Mouse (Mus musculus) limb, embryonic 14.5 days (tissue): ENCODE data around the gene Eepd1. TPM values are rescaled to one million over a fixed set of nuclear protein-coding genes. Genes with fewer than 3 reads are reported as not detected.

Source experiments
- ATAC-seq: fragments of 200-750 bp; cut with Nextera tagmentation; 2 replicates; pipeline ENCODE4 v1.8.0; 2017; ENCODE audit warnings: low read depth, moderate number of reproducible peaks, moderate TSS enrichment; ENCODE audit not compliant: low FRiP score
- DNase-seq: peaks from one replicate; pipeline ENCODE4 v3.0.0-alpha.2; 2015; ENCODE audit warnings: low spot score
- H3K27ac ChIP-seq: fragments of 300-500 bp; sonication (generic); replicated peaks from 2 replicates; pipeline ENCODE4 v1.5.1; 2014; ENCODE audit warnings: low read depth, mild to moderate bottlenecking, low read length, moderate library complexity, mixed read lengths
- H3K27me3 ChIP-seq: fragments of 300-500 bp; sonication (generic); 2 replicates; pipeline ENCODE4 v1.6.1; 2014; ENCODE audit warnings: low read length, mixed read lengths; ENCODE audit not compliant: control insufficient read depth, insufficient read depth
- H3K36me3 ChIP-seq: fragments of 300-500 bp; sonication (generic); 2 replicates; pipeline ENCODE4 v1.6.1; 2014; ENCODE audit warnings: mild to moderate bottlenecking, low read length, moderate library complexity, mixed read lengths; ENCODE audit not compliant: control insufficient read depth, insufficient read depth
- H3K4me1 ChIP-seq: fragments of 300-500 bp; sonication (generic); 2 replicates; pipeline ENCODE4 v1.6.1; 2014; ENCODE audit warnings: antibody characterized with exemption, low read length, mixed read lengths; ENCODE audit not compliant: control insufficient read depth, insufficient read depth
- H3K4me2 ChIP-seq: fragments of 300-500 bp; sonication (generic); replicated peaks from 2 replicates; pipeline ENCODE4 v1.6.1; 2014; ENCODE audit warnings: low read depth, mild to moderate bottlenecking, low read length, moderate library complexity; ENCODE audit not compliant: severe bottlenecking
- H3K4me3 ChIP-seq: fragments of 300-500 bp; sonication (generic); replicated peaks from 2 replicates; pipeline ENCODE4 v1.5.1; 2014; ENCODE audit warnings: low read length
- H3K9ac ChIP-seq: fragments of 300-500 bp; sonication (generic); 2 replicates; pipeline ENCODE4 v1.6.1; 2014; ENCODE audit warnings: mild to moderate bottlenecking, low read depth, low read length, moderate library complexity; ENCODE audit not compliant: severe bottlenecking
- H3K9me3 ChIP-seq: fragments of 300-500 bp; sonication (generic); 2 replicates; pipeline ENCODE4 v1.6.1; 2016; ENCODE audit warnings: low read length; ENCODE audit not compliant: control insufficient read depth
- POLR2A ChIP-seq: fragments of 200-500 bp; IDR thresholded peaks from 2 replicates; pipeline ENCODE4 v1.8.0; 2012; ENCODE audit warnings: inconsistent platforms, mild to moderate bottlenecking, moderate library complexity, borderline replicate concordance; ENCODE audit not compliant: insufficient read depth, insufficient read length; ENCODE audit errors: extremely low read depth
- WGBS: fragments of 180-500 bp; shearing (Covaris S2); extraction: QIAGEN DNeasy Blood & Tissue Kit; methylation state at CpG from one replicate; pipeline ENCODE4 v1.1.7; 2014; 5-methylcytosine and 5-hydroxymethylcytosine counted together
- polyA plus RNA-seq, 2 experiments: library from polyadenylated mRNA; depleted of rRNA in 1 of 2; stranded (reverse) in 1 of 2; unstranded in 1 of 2; fragments of >200 nt; fragmentation: Nextera tagmentation in 1 of 2; extraction: Ambion mirVana in 1 of 2; gene quantifications; 2 replicates each; pipeline versions ENCODE4 v1.2.1 to v1.2.3; 2012 to 2014

Gene Eepd1
- polyA plus RNA-seq, 2 experiments, result 10.6 to 17.2 TPM

GRCm38 (mm10) chr9:25443546-25443945, 37.8 kb upstream of the Eepd1 start:
- ATAC-seq (no peak), DNase-seq (no peak)
- no peaks in the 10 kb centered on the region for H3K27me3 ChIP-seq
- no peak overlapping the region for H3K4me2 ChIP-seq
- no peaks in the 10 kb centered on the region for H3K36me3 ChIP-seq
- H3K27ac ChIP-seq, result no peak overlapping the region
- no peak overlapping the region for H3K9ac ChIP-seq
- TF ChIP-seq POLR2A, result no peak
- no peaks in the 10 kb centered on the region for H3K9me3 ChIP-seq
- H3K4me1 ChIP-seq, result no peaks in the 10 kb centered on the region
- no peak overlapping the region for H3K4me3 ChIP-seq

- Histone ChIP-seq H3K4me2 (no peak overlapping the region), H3K9ac (no peak overlapping the region), H3K27me3 (no peaks in the 10 kb centered on the region), H3K36me3 (no peaks in the 10 kb centered on the region), H3K4me3 (no peak overlapping the region), H3K9me3 (no peaks in the 10 kb centered on the region), H3K4me1 (no peaks in the 10 kb centered on the region), H3K27ac (no peak overlapping the region)
- WGBS, result 68% methylated on average over 4 of the region's 4 CpGs
- ATAC-seq (no peak), DNase-seq (no peak)
- TF ChIP-seq POLR2A, result no peak
Measured at GRCm38 (mm10) chr9:25450394-25450793, 31.0 kb upstream of the Eepd1 start.

- 85% methylated on average over 2 of the region's 2 CpGs for WGBS
Measured at GRCm38 (mm10) chr9:25455027-25455426, 26.3 kb upstream of the Eepd1 start.

GRCm38 (mm10) chr9:25460835-25461555, 20.4 kb upstream of the Eepd1 start:
- H3K4me1 ChIP-seq, result no peaks in the 10 kb centered on the region
- 79% methylated on average over 10 of the region's 10 CpGs for whole genome bisulfite sequencing
- H3K9ac ChIP-seq, result no peak overlapping the region
- H3K27me3 ChIP-seq, result no peaks in the 10 kb centered on the region
- H3K27ac ChIP-seq, result no peak overlapping the region
- DNase-seq (no peak), ATAC-seq (no peak)
- H3K4me3 ChIP-seq, result no peak overlapping the region
- no peak for TF ChIP-seq POLR2A
- no peaks in the 10 kb centered on the region for H3K9me3 ChIP-seq
- no peaks in the 10 kb centered on the region for H3K36me3 ChIP-seq
- no peak overlapping the region for H3K4me2 ChIP-seq

More at GRCm38 (mm10) chr9:25455027-25455426, 26.3 kb upstream of the Eepd1 start:
- Histone ChIP-seq H3K4me1 (no peaks in the 10 kb centered on the region), H3K4me2 (no peak overlapping the region), H3K27me3 (no peaks in the 10 kb centered on the region), H3K9me3 (no peaks in the 10 kb centered on the region), H3K4me3 (no peak overlapping the region), H3K36me3 (no peaks in the 10 kb centered on the region), H3K27ac (no peak overlapping the region), H3K9ac (no peak overlapping the region)
- no peak for TF ChIP-seq POLR2A
- no peak for DNase-seq
- ATAC-seq, result no peak

GRCm38 (mm10) chr9:25464305-25464704, 17.0 kb upstream of the Eepd1 start:
- no peaks in the 10 kb centered on the region for H3K36me3 ChIP-seq
- H3K9me3 ChIP-seq, result no peaks in the 10 kb centered on the region
- no peak for ATAC-seq
- WGBS, result 73% methylated on average over 1 of the region's 1 CpGs
- no peak overlapping the region for H3K4me2 ChIP-seq
- no peak overlapping the region for H3K4me3 ChIP-seq
- no peak for DNase-seq
- H3K4me1 ChIP-seq, result no peaks in the 10 kb centered on the region
- TF ChIP-seq POLR2A, result no peak
- no peak overlapping the region for H3K9ac ChIP-seq
- H3K27me3 ChIP-seq, result no peaks in the 10 kb centered on the region
- no peak overlapping the region for H3K27ac ChIP-seq

- no peak for DNase-seq
- no peak overlapping the region for H3K9ac ChIP-seq
- TF ChIP-seq POLR2A, result no peak
- ATAC-seq, result no peak
- no peaks in the 10 kb centered on the region for H3K36me3 ChIP-seq
- H3K4me2 ChIP-seq, result no peak overlapping the region
- no peaks in the 10 kb centered on the region for H3K27me3 ChIP-seq
- H3K27ac ChIP-seq, result no peak overlapping the region
- WGBS, result 92% methylated on average over 7 of the region's 7 CpGs
- no peaks in the 10 kb centered on the region for H3K9me3 ChIP-seq
- H3K4me3 ChIP-seq, result no peak overlapping the region
- peaks cover 25% of the 10 kb centered on the region for H3K4me1 ChIP-seq
Measured at GRCm38 (mm10) chr9:25479392-25480020, 1.8 kb upstream of the Eepd1 start.
